Mouse (Mus musculus) induced T-regulatory cell, adult 2 months (primary cell): Measurements from ENCODE around the gene Olfr995.

Experiments used
- DNase-seq: peaks from one replicate; pipeline ENCODE4 v3.0.0-alpha.2; 2012; ENCODE audit warnings: low read depth

The Olfr995 gene

DNA sequence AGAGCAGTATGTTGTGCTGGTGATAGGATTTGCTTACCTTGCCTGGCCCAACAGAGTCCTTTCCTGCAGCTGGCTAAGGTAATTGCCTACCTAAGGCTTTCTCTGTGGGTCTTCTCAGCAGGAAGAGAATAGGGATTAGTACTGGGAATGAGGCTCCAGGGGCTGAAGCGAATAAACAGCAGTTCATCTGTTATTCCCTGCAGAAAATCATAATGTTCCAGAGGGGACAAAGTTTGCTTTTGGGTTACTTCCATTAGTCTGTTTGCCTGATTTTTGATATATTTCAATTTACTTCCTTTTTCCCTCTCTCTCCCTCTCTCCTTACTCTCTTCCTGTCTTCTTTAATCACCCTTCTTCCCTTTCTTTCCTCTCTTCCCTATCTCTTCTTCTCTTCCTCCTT is at the start of gene Olfr995:
Gene Olfr995, minus strand, starts transcription at position 101 of the 400 bp plus-strand sequence.
- no peak for DNase-seq

- DNase-seq, result no peak
Measured at GRCm38 (mm10) chr2:85490396-85490795, 47.0 kb upstream of the Olfr995 start.

DNA sequence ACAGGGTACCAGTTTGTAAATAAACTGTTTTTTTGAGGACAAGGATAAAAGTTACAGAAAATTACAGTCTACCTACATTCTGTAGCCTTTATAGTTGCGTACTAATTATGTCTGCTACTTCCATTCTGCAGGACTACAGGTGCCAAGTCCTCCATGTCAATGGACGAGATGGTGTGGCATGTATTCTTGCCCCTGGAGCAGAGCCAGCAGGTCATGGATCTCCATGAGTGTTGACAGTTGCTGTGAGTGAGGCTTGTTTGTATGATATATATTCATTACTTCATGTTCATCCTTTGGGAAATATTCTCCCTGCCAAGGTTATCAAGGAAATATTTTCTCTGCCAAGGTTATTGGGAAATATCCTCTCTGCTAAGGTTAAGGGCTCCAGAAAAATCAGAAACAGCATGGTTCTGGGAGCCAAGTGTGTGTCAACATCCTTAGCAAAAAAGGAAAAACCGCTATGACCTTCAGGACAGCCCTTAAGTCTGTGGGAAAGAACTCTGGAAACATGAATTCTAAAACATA is 23.4 kb upstream of the Olfr995 start:
- no peak for DNase-seq

DNA sequence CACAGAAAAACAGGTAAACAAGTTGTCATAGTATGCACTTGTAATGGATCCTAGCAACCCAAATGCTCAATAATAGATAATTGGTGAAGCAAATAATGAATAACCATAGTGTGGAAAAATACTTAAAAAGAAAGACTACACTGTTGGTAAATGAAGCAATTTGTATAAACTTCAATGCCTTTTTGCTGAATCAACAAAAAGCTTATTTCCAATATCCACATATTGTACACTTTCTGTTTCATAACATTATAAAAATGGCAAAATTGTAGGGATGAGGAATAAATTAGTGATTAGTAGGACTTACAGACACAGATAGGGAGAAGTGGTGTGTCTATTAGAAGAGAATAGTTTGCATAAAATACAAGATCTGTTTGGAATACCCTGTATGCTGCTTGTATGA is 893 bp downstream of the Olfr995 start:
- no peak for DNase-seq

GRCm38 (mm10) chr2:85436351-85436750 is 7.1 kb downstream of the Olfr995 start, which contains the start of gene Olfr994:
Gene Olfr994 (minus strand): TSS chr2:85436451.
- DNase-seq, result no peak

GRCm38 (mm10) chr2:85425893-85426292 is 17.5 kb downstream of the Olfr995 start:
- DNase-seq, result no peak

DNA sequence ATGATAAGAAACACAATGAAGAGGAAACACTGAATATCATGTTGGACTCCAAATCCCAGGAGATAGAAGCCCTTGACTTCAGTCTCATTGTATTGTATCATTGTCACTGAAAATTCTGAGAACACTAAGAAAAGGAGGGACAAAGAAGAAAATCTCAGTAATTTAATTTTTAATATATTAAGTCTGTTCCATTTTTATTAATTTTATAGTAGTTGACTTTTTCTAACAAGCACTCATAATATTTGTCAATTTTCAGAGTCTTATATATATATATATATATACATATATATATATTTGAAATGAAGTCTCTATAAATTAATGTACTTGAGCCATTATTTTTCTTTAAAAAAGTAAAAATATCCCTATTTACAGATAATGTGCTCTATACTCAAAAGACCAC is 28.7 kb downstream of the Olfr995 start, which contains the start of gene Olfr993:
Gene Olfr993, minus strand, starts transcription at position 101 of the 400 bp plus-strand sequence.
- DNase-seq, result no peak

- no peak for DNase-seq
Measured at GRCm38 (mm10) chr2:85409369-85409768, 34.1 kb downstream of the Olfr995 start, which contains the start of gene Olfr992. Gene Olfr992 (minus strand): TSS chr2:85409469.
